Mouse (Mus musculus): ENCODE data around the gene Dtnb. TPM values are rescaled to one million over a fixed set of nuclear protein-coding genes. Genes with fewer than 3 reads are reported as not detected.

The Dtnb gene
- total and polyA plus RNA-seq, 3 experiments = 0.38 to 13.1 TPM; not detected in 1

- Histone ChIP-seq H3K9me3 (replicated peaks) (no peaks in the 10 kb centered on the region), H3K4me1 (ENCODE audit: insufficient read depth, low read depth, low read length) (no peaks in the 10 kb centered on the region), H3K36me3 (replicated peaks) (no peaks in the 10 kb centered on the region), H3K4me3 (ENCODE audit: low read depth, low read length) (no peak overlapping the region), H3K27me3 (ENCODE audit: insufficient read depth, low read length) (no peaks in the 10 kb centered on the region)
- DNase-seq (ENCODE audit: low spot score) (no peak), ATAC-seq (ENCODE audit: extremely low read depth, insufficient number of reproducible peaks, low FRiP score, poor library complexity, severe bottlenecking) (no peak)
- TF ChIP-seq POLR2AphosphoS5 (IDR thresholded peaks at IDR 0.05; ENCODE audit: insufficient replicate concordance, low read depth, low read length) (no peak), GATA1 (IDR thresholded peaks at IDR 0.05; ENCODE audit: borderline replicate concordance, low read length) (no peak), GATA2 (IDR thresholded peaks at IDR 0.05; ENCODE audit: borderline replicate concordance, low read depth, low read length) (no peak), TAL1 (conservative IDR thresholded peaks at IDR 0.05; ENCODE audit: low read depth, low read length) (no peak), CTCF (IDR thresholded peaks at IDR 0.05; ENCODE audit: low read depth, low read length) (no peak)
Measured at GRCm38 (mm10) chr12:3815386-3815785, 243.2 kb downstream of the Dtnb start.

- H3K4me3 ChIP-seq (ENCODE audit: low read depth, low read length) = no peak overlapping the region
- no peaks in the 10 kb centered on the region for H3K4me1 ChIP-seq (ENCODE audit: insufficient read depth, low read depth, low read length)
- no peaks in the 10 kb centered on the region for H3K36me3 ChIP-seq (replicated peaks)
- no peak for ATAC-seq (ENCODE audit: extremely low read depth, insufficient number of reproducible peaks, low FRiP score, poor library complexity, severe bottlenecking)
- TF ChIP-seq POLR2AphosphoS5 (IDR thresholded peaks at IDR 0.05; ENCODE audit: insufficient replicate concordance, low read depth, low read length) (no peak), GATA2 (IDR thresholded peaks at IDR 0.05; ENCODE audit: borderline replicate concordance, low read depth, low read length) (no peak), TAL1 (conservative IDR thresholded peaks at IDR 0.05; ENCODE audit: low read depth, low read length) (no peak), GATA1 (IDR thresholded peaks at IDR 0.05; ENCODE audit: borderline replicate concordance, low read length) (no peak), CTCF (IDR thresholded peaks at IDR 0.05; ENCODE audit: low read depth, low read length) (no peak)
- no peak for DNase-seq (ENCODE audit: low spot score)
- no peaks in the 10 kb centered on the region for H3K27me3 ChIP-seq (ENCODE audit: insufficient read depth, low read length)
- no peaks in the 10 kb centered on the region for H3K9me3 ChIP-seq (replicated peaks)
Measured at GRCm38 (mm10) chr12:3817033-3817432, 244.9 kb downstream of the Dtnb start.

- ATAC-seq (ENCODE audit: extremely low read depth, insufficient number of reproducible peaks, low FRiP score, poor library complexity, severe bottlenecking) = no peak
- Histone ChIP-seq H3K36me3 (replicated peaks) (no peaks in the 10 kb centered on the region), H3K27me3 (ENCODE audit: insufficient read depth, low read length) (no peaks in the 10 kb centered on the region), H3K4me3 (ENCODE audit: low read depth, low read length) (no peak overlapping the region), H3K4me1 (ENCODE audit: insufficient read depth, low read depth, low read length) (no peaks in the 10 kb centered on the region), H3K9me3 (replicated peaks) (no peaks in the 10 kb centered on the region)
- DNase-seq (ENCODE audit: low spot score) = no peak
- no peak for TF ChIP-seq POLR2AphosphoS5 (IDR thresholded peaks at IDR 0.05; ENCODE audit: insufficient replicate concordance, low read depth, low read length)
- TF ChIP-seq GATA2 (IDR thresholded peaks at IDR 0.05; ENCODE audit: borderline replicate concordance, low read depth, low read length) = no peak
- TF ChIP-seq GATA1 (IDR thresholded peaks at IDR 0.05; ENCODE audit: borderline replicate concordance, low read length) = no peak
- TF ChIP-seq TAL1 (conservative IDR thresholded peaks at IDR 0.05; ENCODE audit: low read depth, low read length) = no peak
- TF ChIP-seq CTCF (IDR thresholded peaks at IDR 0.05; ENCODE audit: low read depth, low read length) = no peak
Measured at GRCm38 (mm10) chr12:3817566-3817965, 245.4 kb downstream of the Dtnb start.

- ATAC-seq (ENCODE audit: extremely low read depth, insufficient number of reproducible peaks, low FRiP score, poor library complexity, severe bottlenecking) (no peak), DNase-seq (ENCODE audit: low spot score) (no peak)
- no peaks in the 10 kb centered on the region for H3K36me3 ChIP-seq (replicated peaks)
- H3K9me3 ChIP-seq (replicated peaks) = no peaks in the 10 kb centered on the region
- H3K27me3 ChIP-seq (ENCODE audit: insufficient read depth, low read length) = no peaks in the 10 kb centered on the region
- TF ChIP-seq GATA2 (IDR thresholded peaks at IDR 0.05; ENCODE audit: borderline replicate concordance, low read depth, low read length) = no peak
- no peak for TF ChIP-seq TAL1 (conservative IDR thresholded peaks at IDR 0.05; ENCODE audit: low read depth, low read length)
- TF ChIP-seq GATA1 (IDR thresholded peaks at IDR 0.05; ENCODE audit: borderline replicate concordance, low read length) = no peak
- no peak for TF ChIP-seq CTCF (IDR thresholded peaks at IDR 0.05; ENCODE audit: low read depth, low read length)
- no peak overlapping the region for H3K4me3 ChIP-seq (ENCODE audit: low read depth, low read length)
- no peaks in the 10 kb centered on the region for H3K4me1 ChIP-seq (ENCODE audit: insufficient read depth, low read depth, low read length)
Measured at GRCm38 (mm10) chr12:3819899-3820298, 247.7 kb downstream of the Dtnb start.

DNA sequence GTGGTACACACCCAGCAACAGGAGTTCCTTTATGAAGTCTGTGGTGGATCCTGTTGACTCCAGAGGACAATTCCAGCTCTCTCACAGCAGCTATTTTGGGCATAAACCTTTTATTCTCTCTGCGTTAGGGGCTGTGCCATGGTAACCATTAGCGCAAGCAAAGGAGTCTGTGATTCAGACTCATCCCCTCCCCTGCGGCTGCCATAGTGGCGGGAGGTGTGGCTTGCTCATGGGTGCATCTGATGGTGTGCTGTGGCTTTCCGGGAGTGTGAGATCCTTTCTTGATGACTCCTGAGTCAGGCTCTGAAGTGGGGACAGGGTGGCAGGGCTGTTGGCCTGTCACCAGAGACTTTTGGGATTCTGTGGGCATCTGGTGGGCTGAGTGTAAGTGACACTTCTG lies 251.2 kb downstream of the Dtnb start:
- H3K4me3 ChIP-seq (ENCODE audit: low read depth, low read length) = no peak overlapping the region
- no peaks in the 10 kb centered on the region for H3K9me3 ChIP-seq (replicated peaks)
- no peak for ATAC-seq (ENCODE audit: extremely low read depth, insufficient number of reproducible peaks, low FRiP score, poor library complexity, severe bottlenecking)
- no peaks in the 10 kb centered on the region for H3K4me1 ChIP-seq (ENCODE audit: insufficient read depth, low read depth, low read length)
- H3K27me3 ChIP-seq (ENCODE audit: insufficient read depth, low read length) = no peaks in the 10 kb centered on the region
- TF ChIP-seq POLR2AphosphoS5 (IDR thresholded peaks at IDR 0.05; ENCODE audit: insufficient replicate concordance, low read depth, low read length) (no peak), GATA2 (IDR thresholded peaks at IDR 0.05; ENCODE audit: borderline replicate concordance, low read depth, low read length) (no peak), GATA1 (IDR thresholded peaks at IDR 0.05; ENCODE audit: borderline replicate concordance, low read length) (no peak), CTCF (IDR thresholded peaks at IDR 0.05; ENCODE audit: low read depth, low read length) (no peak), TAL1 (conservative IDR thresholded peaks at IDR 0.05; ENCODE audit: low read depth, low read length) (no peak)
- DNase-seq (ENCODE audit: low spot score) = no peak
- no peaks in the 10 kb centered on the region for H3K36me3 ChIP-seq (replicated peaks)

DNA sequence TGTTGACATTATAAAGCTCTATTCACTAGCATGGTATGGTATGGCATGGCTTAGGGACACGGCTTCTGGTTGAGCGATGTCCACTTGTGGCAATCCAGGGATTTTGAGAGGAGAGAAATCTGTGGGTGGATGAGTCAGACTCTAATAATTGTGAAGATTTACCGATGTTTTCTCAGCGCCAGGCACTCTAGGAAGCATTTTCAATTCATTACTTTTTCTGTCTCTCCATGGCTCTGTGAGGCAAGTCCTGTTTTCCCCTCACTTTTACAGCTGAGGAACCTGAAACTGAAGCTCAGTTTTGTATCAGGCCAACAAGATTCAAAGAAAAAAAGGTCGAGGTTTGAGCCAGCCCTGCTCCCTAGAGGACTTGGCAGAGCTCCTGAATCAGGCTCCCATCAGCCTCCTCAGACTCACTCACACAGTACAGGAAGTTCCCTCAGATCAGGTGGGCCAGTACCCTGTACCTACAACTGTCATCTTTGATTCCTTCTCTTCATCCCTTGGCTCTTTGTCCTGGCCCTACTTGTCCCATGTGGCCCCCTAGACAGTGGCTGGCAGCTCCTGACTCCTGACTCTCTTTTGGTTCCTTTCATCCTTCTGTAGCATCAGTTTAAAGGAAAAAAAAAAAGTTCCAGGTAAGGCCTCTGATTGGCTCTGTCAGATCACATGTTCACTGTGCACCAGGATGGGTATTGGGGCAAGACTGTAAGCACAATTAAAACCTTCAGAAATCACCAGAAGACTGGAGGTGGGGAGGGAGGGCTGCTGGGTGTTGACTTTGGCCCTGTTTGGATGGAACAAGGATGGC lies 252.9 kb downstream of the Dtnb start:
- Histone ChIP-seq H3K4me3 (ENCODE audit: low read depth, low read length) (no peak overlapping the region), H3K27me3 (ENCODE audit: insufficient read depth, low read length) (no peaks in the 10 kb centered on the region), H3K9me3 (replicated peaks) (no peaks in the 10 kb centered on the region), H3K4me1 (ENCODE audit: insufficient read depth, low read depth, low read length) (no peaks in the 10 kb centered on the region), H3K36me3 (replicated peaks) (no peaks in the 10 kb centered on the region)
- no peak for TF ChIP-seq CTCF (IDR thresholded peaks at IDR 0.05; ENCODE audit: low read depth, low read length)
- TF ChIP-seq GATA2 (IDR thresholded peaks at IDR 0.05; ENCODE audit: borderline replicate concordance, low read depth, low read length) = no peak
- TF ChIP-seq TAL1 (conservative IDR thresholded peaks at IDR 0.05; ENCODE audit: low read depth, low read length) = no peak
- no peak for TF ChIP-seq POLR2AphosphoS5 (IDR thresholded peaks at IDR 0.05; ENCODE audit: insufficient replicate concordance, low read depth, low read length)
- TF ChIP-seq GATA1 (IDR thresholded peaks at IDR 0.05; ENCODE audit: borderline replicate concordance, low read length) = no peak
- DNase-seq (ENCODE audit: low spot score) (no peak), ATAC-seq (ENCODE audit: extremely low read depth, insufficient number of reproducible peaks, low FRiP score, poor library complexity, severe bottlenecking) (no peak)
